Mouse (Mus musculus): ENCODE data around the gene Sh3glb1. TPM values are rescaled to one million over a fixed set of nuclear protein-coding genes. Genes with fewer than 3 reads are reported as not detected.

The Sh3glb1 gene
- total and polyA plus RNA-seq, 2 experiments from 2014 or later, result 118 to 128 TPM

- Histone ChIP-seq H3K4me2 (ENCODE audit: low read depth) (no peak overlapping the region), H3K27me3 (ENCODE audit: insufficient read depth, low read length) (no peaks in the 10 kb centered on the region), H3K9me3 (ENCODE audit: low read length) (no peaks in the 10 kb centered on the region), H3K4me3 (ENCODE audit: low read depth, low read length) (no peak overlapping the region), H3K36me3 (ENCODE audit: insufficient read depth) (peaks cover 9% of the 10 kb centered on the region; the same call in 1 of the 2 replicates), H3K9ac (no peak overlapping the region), H3K27ac (ENCODE audit: low read depth, low read length) (no peak overlapping the region), H3K4me1 (ENCODE audit: insufficient read depth) (no peaks in the 10 kb centered on the region)
- ATAC-seq (no peak), DNase-seq (no peak)
- TF ChIP-seq CTCF (IDR thresholded peaks at IDR 0.05; ENCODE audit: low read depth), result no peak
- WGBS, result 85% methylated on average over 5 of the region's 5 CpGs
These were observed 38.6 kb downstream of the Sh3glb1 start for GRCm38 (mm10) chr3:144681542-144681941.

- DNase-seq (no peak), ATAC-seq (no peak)
- TF ChIP-seq CTCF (IDR thresholded peaks at IDR 0.05; ENCODE audit: low read depth), result no peak
These were observed 40.4 kb downstream of the Sh3glb1 start for GRCm38 (mm10) chr3:144679701-144680159.

DNA sequence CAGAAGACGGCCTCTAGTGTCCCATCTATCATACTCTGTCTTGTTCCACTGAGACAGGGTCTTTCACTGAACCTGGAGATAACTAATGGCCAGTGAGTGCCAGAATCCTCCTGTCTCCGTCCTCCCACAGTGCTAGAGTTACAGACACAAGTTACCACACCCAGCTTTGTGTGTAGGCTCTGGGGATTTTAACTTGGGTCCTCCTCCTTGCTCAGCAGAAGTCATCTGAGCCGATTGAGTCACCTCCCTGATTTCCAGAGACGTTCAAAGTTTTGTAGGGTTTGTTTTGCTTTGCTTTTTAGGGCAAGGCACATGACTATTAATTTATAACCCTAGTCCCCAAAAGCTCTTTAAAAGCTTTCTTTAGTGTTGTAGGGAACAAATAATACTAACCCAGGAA lies 41.0 kb downstream of the Sh3glb1 start:
- DNase-seq (no peak), ATAC-seq (no peak)
- H3K27ac ChIP-seq (ENCODE audit: low read depth, low read length), result no peak overlapping the region
- H3K27me3 ChIP-seq (ENCODE audit: insufficient read depth, low read length), result no peaks in the 10 kb centered on the region
- TF ChIP-seq CTCF (IDR thresholded peaks at IDR 0.05; ENCODE audit: low read depth), result no peak
- H3K9me3 ChIP-seq (ENCODE audit: low read length), result no peaks in the 10 kb centered on the region
- H3K4me1 ChIP-seq (ENCODE audit: insufficient read depth), result no peaks in the 10 kb centered on the region
- H3K4me2 ChIP-seq (ENCODE audit: low read depth), result no peak overlapping the region
- H3K36me3 ChIP-seq (ENCODE audit: insufficient read depth), result 0 out of 2 replicates have a peak, but pooled peaks cover 1% of the 10 kb centered on the region
- H3K4me3 ChIP-seq (ENCODE audit: low read depth, low read length), result no peak overlapping the region
- WGBS, result 85% methylated on average over 4 of the region's 4 CpGs
- no peak overlapping the region for H3K9ac ChIP-seq

More at GRCm38 (mm10) chr3:144679701-144680159, 40.4 kb downstream of the Sh3glb1 start:
- no peak overlapping the region for H3K9ac ChIP-seq
- H3K36me3 ChIP-seq (ENCODE audit: insufficient read depth), result 0 out of 2 replicates have a peak, but pooled peaks cover 4% of the 10 kb centered on the region
- 84% methylated on average over 8 of the region's 8 CpGs for WGBS
- H3K4me3 ChIP-seq (ENCODE audit: low read depth, low read length), result no peak overlapping the region
- no peaks in the 10 kb centered on the region for H3K4me1 ChIP-seq (ENCODE audit: insufficient read depth)
- no peak overlapping the region for H3K4me2 ChIP-seq (ENCODE audit: low read depth)
- H3K27me3 ChIP-seq (ENCODE audit: insufficient read depth, low read length), result no peaks in the 10 kb centered on the region
- H3K9me3 ChIP-seq (ENCODE audit: low read length), result no peaks in the 10 kb centered on the region
- no peak overlapping the region for H3K27ac ChIP-seq (ENCODE audit: low read depth, low read length)

GRCm38 (mm10) chr3:144677751-144678150 lies 42.4 kb downstream of the Sh3glb1 start:
- Histone ChIP-seq H3K4me1 (ENCODE audit: insufficient read depth) (no peaks in the 10 kb centered on the region), H3K27ac (ENCODE audit: low read depth, low read length) (no peak overlapping the region), H3K9me3 (ENCODE audit: low read length) (no peaks in the 10 kb centered on the region), H3K9ac (no peak overlapping the region), H3K4me3 (ENCODE audit: low read depth, low read length) (no peak overlapping the region), H3K4me2 (ENCODE audit: low read depth) (no peak overlapping the region), H3K27me3 (ENCODE audit: insufficient read depth, low read length) (no peaks in the 10 kb centered on the region), H3K36me3 (ENCODE audit: insufficient read depth) (no peaks in the 10 kb centered on the region)
- ATAC-seq (no peak), DNase-seq (no peak)
- 98% methylated on average over 6 of the region's 6 CpGs for WGBS
- no peak for TF ChIP-seq CTCF (IDR thresholded peaks at IDR 0.05; ENCODE audit: low read depth)

GRCm38 (mm10) chr3:144676249-144676648 lies 43.9 kb downstream of the Sh3glb1 start:
- ATAC-seq (no peak), DNase-seq (no peak)
- 93% methylated on average over 9 of the region's 9 CpGs for WGBS
- Histone ChIP-seq H3K36me3 (ENCODE audit: insufficient read depth) (no peaks in the 10 kb centered on the region), H3K9ac (no peak overlapping the region), H3K27me3 (ENCODE audit: insufficient read depth, low read length) (no peaks in the 10 kb centered on the region), H3K4me1 (ENCODE audit: insufficient read depth) (no peaks in the 10 kb centered on the region), H3K9me3 (ENCODE audit: low read length) (no peaks in the 10 kb centered on the region), H3K4me2 (ENCODE audit: low read depth) (no peak overlapping the region), H3K27ac (ENCODE audit: low read depth, low read length) (no peak overlapping the region), H3K4me3 (ENCODE audit: low read depth, low read length) (no peak overlapping the region)
- TF ChIP-seq CTCF (IDR thresholded peaks at IDR 0.05; ENCODE audit: low read depth), result no peak

GRCm38 (mm10) chr3:144672016-144672415 lies 48.1 kb downstream of the Sh3glb1 start:
- H3K4me2 ChIP-seq (ENCODE audit: low read depth), result no peak overlapping the region

GRCm38 (mm10) chr3:144669944-144670874 lies 49.9 kb downstream of the Sh3glb1 start:
- 54% methylated on average over 14 of the region's 14 CpGs for WGBS
- no peaks in the 10 kb centered on the region for H3K4me1 ChIP-seq (ENCODE audit: insufficient read depth)
- no peaks in the 10 kb centered on the region for H3K27me3 ChIP-seq (ENCODE audit: insufficient read depth, low read length)
- no peak overlapping the region for H3K4me2 ChIP-seq (ENCODE audit: low read depth)
- H3K9me3 ChIP-seq (ENCODE audit: low read length), result no peaks in the 10 kb centered on the region
- no peak overlapping the region for H3K4me3 ChIP-seq (ENCODE audit: low read depth, low read length)
- H3K9ac ChIP-seq, result no peak overlapping the region
- no peak for ATAC-seq
- DNase-seq, result no peak
- no peak for TF ChIP-seq CTCF (IDR thresholded peaks at IDR 0.05; ENCODE audit: low read depth)
- H3K27ac ChIP-seq (ENCODE audit: low read depth, low read length), result no peak overlapping the region
- H3K36me3 ChIP-seq (ENCODE audit: insufficient read depth), result no peaks in the 10 kb centered on the region

More at GRCm38 (mm10) chr3:144672016-144672415, 48.1 kb downstream of the Sh3glb1 start:
- WGBS, result 77% methylated on average over 8 of the region's 8 CpGs
- Histone ChIP-seq H3K36me3 (ENCODE audit: insufficient read depth) (no peaks in the 10 kb centered on the region), H3K4me3 (ENCODE audit: low read depth, low read length) (no peak overlapping the region), H3K4me1 (ENCODE audit: insufficient read depth) (no peaks in the 10 kb centered on the region), H3K27ac (ENCODE audit: low read depth, low read length) (no peak overlapping the region), H3K9ac (no peak overlapping the region), H3K27me3 (ENCODE audit: insufficient read depth, low read length) (no peaks in the 10 kb centered on the region), H3K9me3 (ENCODE audit: low read length) (no peaks in the 10 kb centered on the region)
- no peak for ATAC-seq
- TF ChIP-seq CTCF (IDR thresholded peaks at IDR 0.05; ENCODE audit: low read depth), result no peak
- DNase-seq, result no peak

Measured in forebrain, postnatal 0 days (tissue).